Mouse (Mus musculus): ENCODE data around the gene Lamc1.
"Not testable (repeated sequence)": the region's sequence is repeated elsewhere in the genome, so short reads cannot be mapped to it uniquely, and the experiment has no call there.

DNA sequence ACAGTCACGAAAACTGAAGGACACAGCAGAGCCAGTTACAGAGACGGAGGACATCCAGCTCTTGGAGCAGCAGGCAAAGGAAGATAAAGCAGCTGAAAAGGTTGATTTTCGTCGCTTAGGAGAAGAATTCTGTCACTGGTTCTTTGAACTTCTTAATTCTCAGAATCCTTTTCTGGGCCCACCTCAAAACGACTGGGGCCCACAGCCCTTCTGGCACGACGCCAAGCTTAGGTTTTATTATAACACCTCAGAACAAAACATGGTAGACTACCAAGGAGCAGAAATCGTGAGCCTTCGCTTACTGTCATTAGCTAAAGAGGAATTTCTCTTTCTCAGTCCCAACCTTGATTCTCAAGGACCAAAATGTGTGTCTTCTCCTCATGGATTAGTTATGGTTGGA, 26.9 kb downstream of the Lamc1 start:
- TF ChIP-seq POLR2A (IDR thresholded peaks at IDR 0.05; ENCODE audit: extremely low read depth, insufficient read depth, low read length); CTCF (IDR thresholded peaks at IDR 0.05; ENCODE audit: low read depth, low read length): not testable (repeated sequence)
